Mouse (Mus musculus): ENCODE results near the gene Them7. TPM values are rescaled to one million over a fixed set of nuclear protein-coding genes. Genes with fewer than 3 reads are reported as not detected.

The Them7 gene
- under 1 TPM; 0.64 to 0.73 TPM for total RNA-seq (2021)
- long read RNA-seq, experiment 1 = 0 reads
- long read RNA-seq, experiment 2, partial matches to known transcripts = 1 of 1 reads
- long read RNA-seq, experiment 2, other reads (novel, unspliced or antisense) = 0 of 1 reads

DNA sequence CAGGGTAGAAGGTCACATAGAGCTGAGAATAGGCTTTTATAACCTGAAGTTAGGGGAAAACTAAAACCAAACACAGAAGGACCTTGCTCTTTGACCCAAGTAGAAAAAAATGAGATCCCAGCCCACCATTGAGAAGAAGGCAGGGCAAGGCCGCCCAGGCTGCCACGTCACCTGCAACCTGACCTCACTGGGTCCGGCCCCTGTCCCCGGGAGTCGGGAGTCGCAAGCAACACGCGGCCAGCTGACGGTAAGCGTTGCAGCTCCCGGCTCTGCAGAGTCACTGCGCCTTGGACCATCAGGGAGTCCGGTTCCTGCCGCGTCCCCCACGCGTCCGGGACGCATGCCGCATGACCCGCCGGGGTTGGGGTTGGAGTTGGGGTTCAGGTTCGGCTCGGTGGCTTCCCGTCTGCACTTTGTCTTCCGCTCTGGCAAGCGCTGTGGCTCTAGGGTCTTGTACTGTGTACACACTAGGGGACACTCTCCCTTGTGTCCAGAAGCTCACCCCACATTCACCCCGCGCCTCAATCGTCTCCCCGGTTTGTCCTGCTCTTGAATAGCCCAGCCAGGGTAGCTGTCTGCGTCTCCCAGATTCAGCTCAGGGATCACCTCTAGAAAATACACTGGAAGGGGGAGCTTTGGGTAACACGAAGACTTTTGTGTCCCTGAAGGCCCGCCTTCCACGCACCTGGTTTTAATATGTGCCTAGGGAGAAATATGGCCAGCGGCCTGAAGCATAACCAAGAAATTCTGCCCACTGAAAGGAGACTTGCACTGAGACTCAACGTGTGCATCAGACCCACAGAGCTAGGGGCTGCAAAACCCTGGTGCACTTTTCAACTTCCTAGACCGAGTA lies at the start of gene Them7:
Gene Them7 (plus strand): TSS at position 187 of the 853 bp plus-strand sequence.
- DNase-seq (ENCODE audit: low spot score in 2 of 2) = peak; percentile 23 to 34

DNA sequence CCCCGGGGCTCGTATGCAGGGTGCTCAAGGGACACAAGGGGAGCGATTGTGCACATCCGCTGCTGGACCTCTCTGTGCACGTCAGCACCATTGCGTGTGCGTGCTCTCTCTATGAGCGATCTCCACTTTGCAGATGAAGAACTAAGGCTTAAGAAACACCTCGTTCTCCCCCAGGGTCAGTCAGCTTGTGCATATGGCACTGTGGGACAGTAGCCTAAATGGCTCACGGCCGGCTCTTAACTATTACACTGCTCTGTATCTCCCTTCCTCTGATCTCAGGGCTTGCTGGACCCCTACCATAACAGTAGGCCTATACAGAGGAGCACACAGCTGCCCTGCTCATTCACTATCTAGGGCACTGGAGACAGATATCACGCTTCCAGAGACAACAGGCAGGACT lies 45.2 kb upstream of the Them7 start:
- DNase-seq (ENCODE audit: low spot score in 2 of 2) = no peak

DNA sequence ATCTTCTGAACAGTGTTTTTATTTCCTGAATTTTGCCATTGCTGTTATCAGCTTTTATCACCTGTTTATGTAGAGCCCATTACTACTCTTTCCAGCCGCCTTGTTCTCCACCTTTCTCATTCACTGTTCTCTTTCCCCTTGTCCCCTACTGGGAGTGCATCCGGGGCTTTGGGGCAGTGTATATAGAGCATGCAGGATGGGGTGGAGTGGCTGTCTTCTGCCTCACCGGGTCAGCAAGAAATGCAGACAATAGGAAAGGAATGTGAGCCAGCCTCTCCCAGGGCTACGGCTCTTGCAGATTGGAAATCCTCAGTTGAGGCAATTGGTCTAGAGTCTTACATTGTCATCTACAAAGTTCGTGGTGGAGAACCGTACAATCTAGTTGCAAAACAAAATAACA lies 41.6 kb upstream of the Them7 start:
- DNase-seq (ENCODE audit: low spot score in 2 of 2) = no peak

DNA sequence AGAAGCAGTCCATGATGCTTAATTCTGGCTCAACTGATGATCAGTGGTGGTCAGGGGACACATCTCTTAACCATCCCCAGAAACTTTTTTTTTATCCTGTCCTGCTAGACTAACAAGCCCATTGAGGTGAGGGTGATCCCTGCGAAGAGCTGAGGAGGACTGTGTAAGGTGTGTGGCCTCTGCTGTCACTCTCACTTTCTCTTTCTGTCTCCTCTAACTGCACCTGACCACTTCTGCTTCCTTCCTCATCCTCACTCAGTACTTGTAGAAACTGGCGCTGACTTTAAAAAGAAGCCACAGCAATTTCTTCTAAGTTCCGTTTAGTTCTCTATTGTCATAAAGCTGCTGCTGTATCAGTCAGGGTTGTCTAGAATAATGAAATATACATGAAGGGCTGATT lies 39.0 kb upstream of the Them7 start:
- no peak for DNase-seq (ENCODE audit: low spot score in 2 of 2)

DNA sequence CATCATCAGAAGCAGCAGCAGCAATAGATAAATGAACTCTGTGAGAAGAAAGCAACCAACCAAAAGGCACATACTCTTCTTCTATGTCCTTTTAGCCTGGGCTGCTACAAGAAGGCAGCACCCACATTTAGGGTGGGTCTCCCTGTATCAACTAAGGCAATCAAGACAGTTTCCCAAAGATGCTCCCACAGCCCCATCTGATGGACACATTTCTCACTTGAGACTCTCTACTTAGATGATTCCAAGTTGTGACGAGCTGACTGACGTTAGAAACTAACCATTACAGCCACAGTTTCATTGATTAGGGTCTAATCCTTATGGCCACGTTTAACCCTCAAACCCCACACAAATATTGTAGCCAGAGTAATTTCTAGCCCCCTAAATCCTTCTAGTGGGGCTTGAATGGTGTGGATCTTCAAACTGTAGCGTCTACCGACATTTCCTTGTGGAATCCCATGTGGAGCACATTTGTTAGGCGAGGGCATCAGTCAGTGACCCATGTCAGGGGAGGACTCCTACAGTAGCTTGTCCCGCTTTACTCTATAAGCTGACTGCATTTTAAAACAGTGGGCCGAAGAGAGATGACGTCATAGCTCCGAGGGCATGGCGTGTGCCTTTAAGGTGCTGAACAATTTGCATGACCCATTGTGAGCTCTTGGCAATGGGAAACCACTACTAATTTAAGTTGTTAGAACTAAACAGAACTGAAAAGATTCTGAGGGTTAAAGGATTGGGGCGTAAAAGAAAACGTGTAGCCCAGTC lies 38.2 kb upstream of the Them7 start:
- no peak for DNase-seq (ENCODE audit: low spot score in 2 of 2)

DNA sequence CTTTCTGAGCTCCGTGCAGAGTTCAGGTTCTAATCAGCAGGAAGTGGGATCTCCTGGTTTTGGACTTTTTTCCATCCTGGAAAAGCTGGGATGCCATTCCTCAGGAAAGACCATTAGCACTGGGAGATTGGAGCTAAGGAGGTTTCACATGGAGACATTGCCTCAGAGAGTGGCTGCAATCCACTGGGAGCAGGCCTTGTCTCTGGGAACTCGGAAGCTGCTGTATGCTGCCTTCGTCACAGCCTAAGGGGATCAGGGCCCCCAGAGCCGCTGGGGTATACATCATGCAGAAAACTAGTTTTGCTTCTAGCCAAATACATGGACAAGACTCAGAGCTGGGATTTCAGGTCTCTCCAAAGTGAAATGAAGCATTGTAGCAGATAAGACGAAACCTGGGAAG lies 37.5 kb upstream of the Them7 start:
- no peak for DNase-seq (ENCODE audit: low spot score in 2 of 2)

DNA sequence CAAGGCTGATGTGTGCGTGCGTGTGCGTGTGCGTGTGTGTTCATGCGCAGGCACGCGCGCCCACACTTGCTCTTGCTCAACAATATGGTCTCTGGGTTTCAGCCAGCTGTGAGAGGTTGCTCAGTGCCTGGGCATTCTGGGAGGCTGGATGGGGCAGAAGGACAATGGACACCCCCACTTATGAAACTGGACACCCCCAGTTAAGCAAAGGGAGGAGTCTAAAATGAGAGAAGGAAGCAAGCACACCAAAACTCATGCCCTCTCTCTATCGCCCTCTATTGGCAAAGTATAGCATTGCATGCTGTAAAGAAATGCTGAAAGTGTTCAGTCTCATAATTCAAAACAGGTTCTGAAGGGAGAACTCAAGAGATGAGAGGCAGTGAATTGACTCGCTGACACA lies 35.9 kb upstream of the Them7 start:
- DNase-seq (ENCODE audit: low spot score in 2 of 2) = no peak

DNA sequence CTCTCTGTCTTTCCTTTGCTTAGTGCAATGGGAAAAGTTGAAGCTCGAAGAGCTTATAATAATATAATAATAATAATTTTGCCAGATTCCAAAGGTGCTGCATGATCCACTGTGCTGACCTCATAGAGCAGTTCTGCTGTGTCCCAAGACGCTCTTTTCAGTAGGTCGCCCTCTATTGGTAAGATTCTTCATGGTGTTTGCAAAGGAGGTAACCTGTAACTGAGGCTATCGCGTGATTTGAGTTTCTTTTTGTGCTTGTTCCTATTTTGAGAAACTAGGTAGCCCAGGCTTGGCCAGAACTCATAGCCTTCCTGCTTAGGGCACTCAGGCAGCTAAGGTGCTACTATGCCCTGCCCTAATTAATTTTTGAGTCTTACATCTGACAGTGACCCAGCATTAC lies 34.8 kb upstream of the Them7 start:
- no peak for DNase-seq (ENCODE audit: low spot score in 2 of 2)

DNA sequence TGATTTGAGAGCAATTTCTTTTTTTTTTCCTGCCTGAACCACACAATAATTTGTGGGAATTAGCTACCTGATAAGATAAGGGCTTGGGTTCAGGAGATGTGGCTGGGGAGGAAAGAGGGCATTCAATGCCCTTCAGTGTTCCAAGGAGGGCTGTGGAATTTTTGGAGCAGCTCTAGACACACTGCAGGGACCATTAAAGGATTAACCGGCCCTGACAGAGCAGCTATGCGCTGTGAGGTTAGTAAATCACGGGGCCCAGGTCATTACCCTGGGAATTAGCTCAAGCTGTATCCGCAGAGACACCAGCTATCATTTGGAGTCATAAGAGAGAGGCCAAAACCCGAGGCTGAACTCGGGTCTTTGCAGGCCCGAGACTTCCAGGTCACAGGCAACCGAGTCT lies 24.0 kb upstream of the Them7 start:
- DNase-seq (ENCODE audit: low spot score in 2 of 2) = no peak

DNA sequence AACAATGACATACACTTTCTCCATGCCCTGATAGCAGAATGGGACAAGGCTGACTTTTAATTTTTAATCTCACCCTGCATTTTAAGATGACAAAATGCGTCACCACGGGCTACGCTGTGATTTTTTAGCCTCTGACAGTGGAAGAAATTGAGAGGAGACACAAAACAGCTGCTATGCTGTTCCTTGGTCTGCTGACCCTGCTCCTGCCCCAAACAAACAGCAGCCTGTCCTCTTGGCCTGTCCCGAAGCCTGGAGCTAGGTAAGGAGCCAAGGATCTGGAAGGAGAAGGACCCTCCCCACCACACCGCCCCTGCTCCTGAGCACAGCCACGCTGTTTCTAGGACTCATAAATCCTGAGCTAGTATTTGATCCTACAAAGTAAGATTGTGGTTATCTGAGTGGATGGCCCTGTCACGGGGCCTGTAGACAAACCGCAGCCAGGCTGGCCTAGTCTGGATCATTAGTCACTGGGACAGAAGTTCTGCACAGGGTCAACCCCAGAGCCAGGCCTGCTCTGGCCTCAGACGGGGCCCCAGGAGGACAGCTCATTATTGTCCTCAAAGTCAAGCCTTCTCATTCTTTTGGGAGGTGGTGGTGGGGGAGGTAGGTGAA lies 17.5 kb upstream of the Them7 start:
- no peak for DNase-seq (ENCODE audit: low spot score in 2 of 2)

DNA sequence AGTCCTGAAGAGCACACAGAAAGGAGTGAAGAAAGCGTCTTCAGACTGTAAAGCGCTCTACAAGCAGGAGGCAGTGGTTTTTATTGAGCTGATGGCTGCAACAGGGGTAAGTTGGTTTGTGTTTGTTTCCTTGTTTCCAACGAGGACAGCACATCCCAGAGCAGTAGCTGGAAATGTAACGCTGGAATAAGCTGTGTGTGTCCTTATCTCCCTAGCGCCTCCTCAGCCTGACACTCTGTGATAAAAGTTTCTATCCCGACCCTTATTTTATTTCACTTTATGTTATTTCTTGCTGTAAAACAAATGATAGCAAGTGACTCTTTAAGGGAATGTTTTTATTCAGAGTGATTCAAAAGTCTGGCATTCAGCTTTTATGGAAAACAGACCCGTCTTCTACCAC lies 11.3 kb upstream of the Them7 start:
- no peak for DNase-seq (ENCODE audit: low spot score in 2 of 2)

DNA sequence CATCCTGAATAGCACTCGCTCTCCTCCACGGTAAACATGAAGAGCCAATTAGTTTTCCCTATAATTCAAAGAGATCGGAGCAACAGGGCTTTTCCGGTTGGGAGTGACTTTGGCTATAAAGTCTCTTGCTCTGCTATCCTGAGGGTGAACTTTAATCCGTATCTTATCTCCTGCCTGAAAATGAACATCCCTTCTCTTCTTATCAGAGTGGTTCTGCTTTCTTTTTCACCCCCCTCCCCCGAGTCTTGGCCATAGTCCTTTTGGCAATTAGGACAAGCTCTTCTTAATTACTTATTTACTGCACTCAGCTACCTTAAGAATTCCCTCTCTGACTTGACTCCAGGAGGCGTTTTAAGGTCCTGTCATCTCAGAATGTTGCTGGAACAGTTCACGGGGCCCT lies 8.2 kb upstream of the Them7 start:
- DNase-seq (ENCODE audit: low spot score in 2 of 2) = no peak

DNA sequence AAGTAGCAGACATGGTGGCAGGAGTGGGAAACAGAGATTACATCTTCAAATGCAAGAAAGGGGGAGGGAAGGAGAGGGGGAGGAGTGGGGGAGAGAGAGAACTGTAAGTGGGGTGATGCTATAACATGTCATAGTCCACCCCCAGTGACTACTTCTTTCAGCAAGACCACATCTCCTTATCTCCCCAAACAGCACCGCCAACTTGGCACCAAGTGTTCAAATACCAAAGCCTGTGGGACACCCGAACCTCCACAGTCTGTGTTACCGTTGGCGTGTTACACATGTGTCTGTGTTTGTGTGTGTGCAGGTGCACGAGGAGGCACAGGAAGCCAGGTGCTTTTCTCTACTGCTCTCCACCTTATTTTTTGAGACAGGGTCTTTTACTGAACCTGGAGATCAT lies 4.9 kb upstream of the Them7 start:
- no peak for DNase-seq (ENCODE audit: low spot score in 2 of 2)

DNA sequence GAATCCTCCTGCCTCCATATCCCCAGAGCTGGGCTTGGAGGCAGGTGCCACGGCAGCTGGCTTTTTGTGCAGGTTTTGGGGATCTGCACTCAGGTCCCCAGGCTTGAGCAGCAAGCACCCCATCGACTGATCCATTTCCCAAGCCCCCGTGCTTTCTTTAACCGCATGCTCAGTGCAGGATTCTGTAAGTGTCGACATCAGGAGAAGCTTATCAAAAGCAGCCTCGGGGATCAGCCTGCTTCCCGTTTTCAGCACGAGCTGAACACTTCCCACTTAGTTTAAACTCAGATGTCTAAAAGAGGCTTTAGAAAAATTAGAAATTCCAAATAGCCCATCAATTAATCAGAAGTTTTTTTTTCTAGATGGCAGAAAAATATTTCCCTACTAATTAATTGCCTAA lies 4.5 kb upstream of the Them7 start:
- no peak for DNase-seq (ENCODE audit: low spot score in 2 of 2)

DNA sequence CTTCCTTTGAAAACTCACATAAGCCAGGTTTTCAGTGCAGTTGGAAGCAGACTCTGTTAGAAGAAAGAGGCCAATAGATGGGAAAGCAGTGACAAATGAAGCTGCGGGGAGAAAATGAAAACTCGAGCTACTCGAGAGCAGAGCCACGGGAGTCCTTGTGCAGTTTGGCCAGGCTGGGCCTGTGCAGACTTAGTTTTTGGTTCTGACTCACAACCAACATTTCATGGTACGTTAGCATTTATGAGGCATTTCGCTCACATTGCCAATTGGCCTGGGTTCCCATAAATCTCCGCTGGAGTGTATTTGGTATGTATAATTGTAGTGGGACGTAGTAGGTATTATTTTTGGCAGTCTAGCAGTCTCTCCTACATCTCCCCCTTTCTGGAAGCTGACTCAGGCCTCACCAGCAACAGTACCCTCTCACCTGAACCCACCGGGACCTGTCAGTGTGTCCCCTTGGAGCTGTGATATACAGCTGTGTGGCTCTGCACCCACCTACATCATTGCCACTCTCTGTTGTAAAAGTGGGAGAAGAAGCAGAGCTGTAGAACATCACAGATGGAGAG lies 3.3 kb upstream of the Them7 start:
- DNase-seq (ENCODE audit: low spot score in 2 of 2) = no peak

DNA sequence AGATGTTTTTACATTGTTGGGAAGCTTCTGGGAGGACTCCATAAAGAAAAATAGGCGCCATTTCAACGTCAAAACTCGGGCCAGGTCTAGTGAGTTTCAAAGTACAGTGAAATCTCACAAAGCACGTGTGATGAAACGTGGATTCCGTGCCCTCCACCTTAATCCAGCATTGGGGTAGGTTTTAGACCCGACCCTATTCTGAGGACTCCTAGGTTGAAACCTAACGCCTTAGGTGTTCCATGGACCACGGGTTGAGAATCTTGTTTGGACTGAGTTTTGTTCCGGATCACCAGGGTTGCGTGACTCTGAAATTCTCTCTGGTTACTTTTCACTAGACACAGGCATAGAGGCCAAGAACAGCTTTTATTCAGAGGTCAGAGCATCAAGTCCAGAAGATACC lies 514 bp upstream of the Them7 start:
- DNase-seq (ENCODE audit: low spot score in 2 of 2) = no peak

DNA sequence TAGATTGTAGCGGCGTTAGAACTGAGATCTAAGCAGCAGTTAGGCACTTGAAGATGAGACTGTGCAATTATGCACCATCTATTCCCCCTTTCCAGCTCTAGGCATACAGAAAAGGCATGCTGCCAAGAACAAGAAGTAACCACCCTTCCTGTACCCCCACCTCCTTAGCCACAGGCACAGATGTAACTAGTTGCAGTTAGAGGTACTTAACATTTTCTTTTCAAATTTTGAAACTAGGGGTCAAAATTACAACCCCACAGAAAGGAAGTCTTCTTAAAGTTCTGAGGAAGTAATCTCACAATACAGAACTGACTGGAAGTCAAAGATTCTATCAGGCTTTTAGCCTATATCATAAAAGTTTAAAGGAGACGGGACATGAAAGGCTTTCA lies 861 bp downstream of the Them7 start:
- no peak for DNase-seq (ENCODE audit: low spot score in 2 of 2)

DNA sequence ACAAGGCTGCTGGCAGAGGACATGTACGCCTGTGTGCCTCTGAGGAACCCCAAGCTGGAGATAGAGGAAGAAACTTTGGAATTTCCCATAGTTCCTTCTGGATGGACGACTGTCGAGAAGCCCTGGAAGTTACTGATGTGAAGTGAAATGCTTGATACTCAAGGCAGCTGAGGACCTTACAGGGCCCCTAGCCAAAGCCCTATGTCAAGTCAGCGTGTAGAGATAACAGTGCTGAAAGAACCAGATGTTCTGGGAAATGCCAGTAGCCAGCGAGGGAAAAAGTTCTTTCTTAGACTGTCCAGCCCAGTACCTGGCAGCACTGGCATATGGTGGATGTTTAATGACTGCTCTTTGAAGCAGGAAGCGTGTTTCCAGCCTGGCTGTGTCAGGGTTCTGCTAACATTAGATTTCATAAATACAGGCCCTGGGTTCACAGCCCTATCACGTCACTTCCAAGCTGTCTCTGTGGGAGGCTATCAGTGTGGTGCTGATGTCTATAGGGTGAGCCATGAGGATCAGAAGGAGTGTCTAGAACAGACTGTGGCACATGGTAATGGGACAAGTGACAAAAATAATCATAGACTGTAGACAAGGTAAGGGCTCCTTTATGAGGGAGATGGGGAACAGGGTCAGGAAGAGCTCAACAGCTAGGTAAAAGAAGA lies 2.3 kb downstream of the Them7 start:
- no peak for DNase-seq (ENCODE audit: low spot score in 2 of 2)

DNA sequence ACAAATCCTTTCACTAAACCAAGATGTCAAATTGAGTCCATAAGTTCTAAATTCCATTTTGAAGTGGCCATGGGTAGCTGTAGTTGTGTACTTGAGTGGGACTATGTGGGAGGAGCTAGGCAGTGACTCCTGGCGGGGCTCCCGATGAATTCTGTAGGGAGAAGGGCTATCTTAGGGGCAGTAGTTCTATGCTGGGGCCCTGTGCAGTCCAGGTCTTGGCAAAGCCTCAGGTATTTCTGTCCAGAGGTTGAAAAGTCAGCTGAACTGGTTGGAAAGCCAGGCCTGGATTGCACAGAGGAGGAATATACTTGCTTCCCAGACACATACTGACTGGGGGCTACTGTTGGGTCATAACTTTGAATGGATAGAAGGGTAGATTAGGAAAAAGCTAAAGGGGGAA lies 4.3 kb downstream of the Them7 start:
- DNase-seq (ENCODE audit: low spot score in 2 of 2) = no peak

DNA sequence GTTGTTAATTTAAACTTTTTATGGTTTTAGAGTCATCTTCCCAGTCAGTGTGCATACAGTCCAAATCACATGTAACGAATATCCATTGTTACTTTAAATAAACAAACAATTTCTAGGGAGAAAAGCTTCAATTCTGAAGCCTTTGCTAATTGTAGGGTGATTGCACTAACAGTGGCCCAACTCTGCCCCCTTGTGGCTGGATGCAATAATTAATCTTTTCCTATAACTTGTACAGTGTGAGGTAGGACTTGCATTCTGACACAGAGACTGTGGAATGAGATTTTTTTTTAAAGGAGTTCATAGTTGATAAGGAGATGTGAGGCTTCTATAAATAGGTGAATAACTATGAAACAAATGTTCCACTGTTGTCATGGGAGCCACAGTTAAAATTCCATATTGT lies 6.2 kb downstream of the Them7 start:
- peak; percentile 60 to 70 for DNase-seq (ENCODE audit: low spot score in 2 of 2)

DNA sequence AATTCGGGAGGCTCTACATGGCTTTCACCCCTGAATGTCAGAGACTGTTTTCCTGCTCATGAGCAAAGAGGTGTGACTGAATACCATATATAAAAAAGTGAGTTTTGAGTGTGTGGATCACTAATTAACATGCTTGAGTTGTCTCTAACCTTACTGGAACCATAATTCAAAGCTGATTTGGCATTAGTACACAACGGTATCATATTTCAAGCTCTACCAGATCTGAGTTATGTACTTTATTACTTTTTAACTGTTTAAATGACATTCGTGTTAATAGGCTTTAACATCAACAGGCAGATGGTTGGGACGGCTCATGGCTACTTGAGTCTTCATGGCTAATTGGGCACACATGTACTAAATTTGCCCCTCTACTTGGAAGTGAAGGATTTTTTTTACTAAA lies 8.3 kb downstream of the Them7 start:
- no peak for DNase-seq (ENCODE audit: low spot score in 2 of 2)
